Mouse (Mus musculus): ENCODE results near the gene Kansl1l. TPM values are rescaled to one million over a fixed set of nuclear protein-coding genes. Genes with fewer than 3 reads are reported as not detected.

The Kansl1l gene
- total RNA-seq, 2 experiments from 2014 or later, result 21.7 to 23.6 TPM

GRCm38 (mm10) chr1:66817865-66818315, 528 bp upstream of the Kansl1l start:
- DNase-seq, result no peak

GRCm38 (mm10) chr1:66816837-66817452, 417 bp downstream of the Kansl1l start:
- DNase-seq, result peak; percentile 91 to 96

- peak; percentile 83 to 87 for DNase-seq
Measured at GRCm38 (mm10) chr1:66815941-66816777, 1.2 kb downstream of the Kansl1l start.

GRCm38 (mm10) chr1:66814756-66815155, 2.6 kb downstream of the Kansl1l start:
- peak in 1 of 2 experiments; percentile 38 for DNase-seq

- no peak for DNase-seq
Measured at GRCm38 (mm10) chr1:66813191-66813590, 4.2 kb downstream of the Kansl1l start.

GRCm38 (mm10) chr1:66806821-66807220, 10.5 kb downstream of the Kansl1l start:
- no peak for DNase-seq

GRCm38 (mm10) chr1:66805408-66805807, 12.0 kb downstream of the Kansl1l start:
- no peak for DNase-seq

GRCm38 (mm10) chr1:66804710-66805109, 12.7 kb downstream of the Kansl1l start:
- no peak for DNase-seq

- DNase-seq, result no peak
Measured at GRCm38 (mm10) chr1:66797962-66798361, 19.4 kb downstream of the Kansl1l start.

GRCm38 (mm10) chr1:66792838-66793466, 24.4 kb downstream of the Kansl1l start:
- no peak for DNase-seq

GRCm38 (mm10) chr1:66782296-66782695, 35.1 kb downstream of the Kansl1l start:
- no peak for DNase-seq

GRCm38 (mm10) chr1:66781027-66781426, 36.3 kb downstream of the Kansl1l start:
- no peak for DNase-seq

- DNase-seq, result no peak
Measured at GRCm38 (mm10) chr1:66778798-66779197, 38.6 kb downstream of the Kansl1l start.

GRCm38 (mm10) chr1:66777878-66778277, 39.5 kb downstream of the Kansl1l start:
- DNase-seq, result peak; percentile 44 to 60

GRCm38 (mm10) chr1:66768764-66769163, 48.6 kb downstream of the Kansl1l start:
- no peak for DNase-seq

- no peak for DNase-seq
Measured at GRCm38 (mm10) chr1:66730581-66730980, 86.8 kb downstream of the Kansl1l start.

GRCm38 (mm10) chr1:66712859-66713258, 104.5 kb downstream of the Kansl1l start:
- no peak for DNase-seq

- no peak for DNase-seq
Measured at GRCm38 (mm10) chr1:66704523-66704922, 112.8 kb downstream of the Kansl1l start.

- DNase-seq, result no peak
Measured at GRCm38 (mm10) chr1:66702623-66703345, 114.6 kb downstream of the Kansl1l start.

GRCm38 (mm10) chr1:66701576-66701940, 115.8 kb downstream of the Kansl1l start:
- no peak for DNase-seq

- DNase-seq, result peak; percentile 92 to 95
Measured at GRCm38 (mm10) chr1:66700693-66701575, 116.4 kb downstream of the Kansl1l start, which contains the start of gene Rpe. TSS of gene Rpe (plus strand) at chr1:66700831.

All from heart, adult 18-20 months (tissue).